Comparison of ENCODE assay signal across 8 mouse cellular contexts in the genomic region with DNA sequence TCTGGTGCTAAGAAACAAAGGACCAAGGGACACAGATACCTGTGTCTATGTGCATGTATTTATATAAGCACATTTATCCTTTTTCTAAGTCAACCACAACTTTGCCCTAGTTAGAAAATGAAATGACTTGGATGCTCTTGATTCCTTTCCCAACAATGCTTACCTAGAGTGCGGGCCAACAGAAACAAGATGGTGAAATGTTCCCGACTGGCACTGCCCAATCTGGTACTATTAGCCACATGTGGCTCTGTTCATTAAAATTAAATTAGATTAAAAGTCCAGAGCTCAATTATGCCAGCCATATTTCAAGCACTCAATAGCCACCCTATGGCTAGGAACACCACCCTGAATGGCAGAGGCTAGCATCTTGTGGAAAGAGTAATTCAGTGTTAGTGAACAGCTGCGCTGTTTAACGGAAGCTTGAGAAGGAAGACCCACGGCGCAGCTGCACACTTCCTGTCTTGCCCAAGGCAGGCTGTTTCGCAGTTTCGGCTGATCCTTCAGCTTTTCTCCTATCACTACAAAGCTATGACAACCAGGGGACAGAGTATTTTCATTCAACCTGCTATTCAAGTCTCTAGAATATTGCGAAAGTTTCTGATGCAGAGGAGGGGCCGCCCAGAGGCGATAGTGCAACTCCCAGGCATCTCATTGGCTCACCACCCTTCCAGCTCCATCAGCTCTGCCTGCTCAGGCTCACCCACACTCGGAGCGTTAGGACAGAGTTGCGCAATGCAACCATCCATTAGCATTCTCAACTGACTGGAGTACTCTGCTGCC. TPM values are rescaled to one million over a fixed set of nuclear protein-coding genes. Genes with fewer than 3 reads are reported as not detected.
DNase-seq lines count a peak whose midpoint lies in the region; ATAC-seq lines count a peak whose summit lies in the region.

No protein-coding gene starts in this region.

- H3K27ac ChIP-seq in liver, embryonic 12.5 days, result no peak overlapping the region

- H3K9me3 ChIP-seq in liver, embryonic 12.5 days (replicated peaks), result no peaks in the 10 kb centered on the region

- ATAC-seq in granulocyte monocyte progenitor cell, adult 5-6 weeks (replicated peaks; ENCODE audit: poor library complexity, severe bottlenecking), result peak; percentile 93
- peak; percentile 75 for ATAC-seq in liver, embryonic 12.5 days
- ATAC-seq in neutrophil, adult 5-6 weeks (ENCODE audit: extremely low read depth, insufficient number of reproducible peaks, low FRiP score, poor library complexity, severe bottlenecking), result peak; percentile 60

- no peaks in the 10 kb centered on the region for H3K27me3 ChIP-seq in liver, embryonic 12.5 days (replicated peaks)

- H3K9ac ChIP-seq in liver, embryonic 12.5 days, result no peak overlapping the region

- WGBS in liver, embryonic 12.5 days (ENCODE audit: insufficient replicate concordance), result 49% methylated on average over 14 of the region's 14 CpGs

- peaks cover 9% of the 10 kb centered on the region for H3K4me1 ChIP-seq in liver, embryonic 12.5 days

- H3K4me3 ChIP-seq in liver, embryonic 12.5 days, result no peak overlapping the region

- peaks cover 37% of the 10 kb centered on the region for H3K36me3 ChIP-seq in liver, embryonic 12.5 days

- DNase-seq in urinary bladder, adult 2 months (ENCODE audit: low spot score), result peak; percentile 35
- DNase-seq in urinary bladder, postnatal 4 days (ENCODE audit: low spot score in 2 of 2), result no peak
- DNase-seq in cerebellum, adult 18-20 months, result no peak
- no peak for DNase-seq in layer of hippocampus, postnatal 25 days (ENCODE audit: extremely low spot score in 1 of 2, low spot score in 1 of 2)
- DNase-seq in cerebellum, adult 8-10 months, result no peak

- peak overlapping the region; percentile 38 for H3K4me2 ChIP-seq in liver, embryonic 12.5 days

RNA-seq across cellular contexts. Expression of gene 4930523C07Rik, which starts 34.9 kb away (rescaled TPM):
- polyA plus RNA-seq in urinary bladder, adult 2 months (2012; rRNA removed), result 24.9 and 29.4 TPM in 2 replicates
- total RNA-seq in granulocyte monocyte progenitor cell, adult 5-6 weeks (2014; fragmentation: Nextera tagmentation), result 22.9 and 28.4 TPM in 2 replicates
- 53.9 and 82.3 TPM in 2 replicates for total RNA-seq in granulocyte monocyte progenitor cell, adult 5-6 weeks (2017)
- 24.1 and 26.5 TPM in 2 replicates for polyA plus RNA-seq in liver, embryonic 12.5 days (2016; fragmentation: Nextera tagmentation; extraction: Ambion mirVana)
- total RNA-seq in neutrophil, adult 5-6 weeks (2017), result 279 and 337 TPM in 2 replicates
- total RNA-seq in layer of hippocampus, postnatal 25 days (2021), result 1 to 10 TPM; 1.5 to 2.8 TPM

Comparison
In these comparisons a context has a peak if more than half of its experiments do, and no peak if none do; other contexts are left out.
1. RNA of gene 4930523C07Rik, which starts 34.9 kb away (total RNA-seq): 279 to 337 TPM in neutrophil, adult 5-6 weeks and 22.9 to 82.3 TPM in granulocyte monocyte progenitor cell, adult 5-6 weeks; 1.5 to 2.8 TPM in layer of hippocampus, postnatal 25 days; every median in the first group is over 4 times any median in the second.
2. Peak in every context shown above with its lines, with median percentiles within 50 percentile points of each other: ATAC-seq.